In genomic region chr7:25071979-25072715, GRCm38 (mm10) we compare ENCODE assay signal across 8 mouse cellular contexts. TPM values are rescaled to one million over a fixed set of nuclear protein-coding genes. Genes with fewer than 3 reads are reported as not detected.
DNase-seq lines count a peak whose midpoint lies in the region; ATAC-seq and TF ChIP-seq lines count a peak whose summit lies in the region.

Grik5 (minus strand) TSS chr7:25072346.
Zfp574 (plus strand) TSS chr7:25072567.

- H3K4me3 ChIP-seq in liver, adult 2 months (ENCODE audit: insufficient read depth, low read depth, low read length), result peak within 1 kb of the TSS; percentile 56
- peak within 1 kb of the TSS; percentile 10 for H3K4me3 ChIP-seq in bone marrow, adult 2 months (replicated peaks; ENCODE audit: control insufficient read depth, low read depth, low read length)
- peak within 1 kb of the TSS; percentile 83 for H3K4me3 ChIP-seq in forebrain, embryonic 15.5 days
- peak within 1 kb of the TSS; percentile 69 for H3K4me3 ChIP-seq in midbrain, embryonic 13.5 days (replicated peaks)

- H3K4me2 ChIP-seq in forebrain, embryonic 15.5 days (replicated peaks), result peak within 1 kb of the TSS; percentile 93
- H3K4me2 ChIP-seq in midbrain, embryonic 13.5 days (replicated peaks), result peak within 1 kb of the TSS; percentile 77

- 27% methylated on average over 26 of the region's 28 CpGs for WGBS in liver, adult 2 months
- 5% methylated on average over 27 of the region's 28 CpGs for WGBS in bone marrow, adult 2 months
- under 1% methylated on average over 23 of the region's 28 CpGs for WGBS in forebrain, embryonic 15.5 days
- WGBS in midbrain, embryonic 13.5 days, result 2% methylated on average over 27 of the region's 28 CpGs

- H3K9ac ChIP-seq in liver, adult 2 months (ENCODE audit: low read depth, low read length), result peak within 1 kb of the TSS; percentile 57
- peak within 1 kb of the TSS; percentile 96 for H3K9ac ChIP-seq in forebrain, embryonic 15.5 days (replicated peaks)
- H3K9ac ChIP-seq in midbrain, embryonic 13.5 days (replicated peaks), result peak within 1 kb of the TSS; percentile 96

- H3K27me3 ChIP-seq in liver, adult 2 months (ENCODE audit: control insufficient read depth, insufficient read depth, low read length), result 0 out of 2 replicates have a peak, but pooled peaks cover 3% of the 10 kb centered on the region
- no peaks in the 10 kb centered on the region for H3K27me3 ChIP-seq in forebrain, embryonic 15.5 days
- no peaks in the 10 kb centered on the region for H3K27me3 ChIP-seq in midbrain, embryonic 13.5 days

- H3K27ac ChIP-seq in liver, adult 2 months (replicated peaks; ENCODE audit: insufficient read depth, low read depth, low read length), result no peak within 1 kb of the TSS
- H3K27ac ChIP-seq in bone marrow, adult 2 months (ENCODE audit: control insufficient read depth, insufficient read depth, low read depth, low read length, poor library complexity), result no peak within 1 kb of the TSS
- H3K27ac ChIP-seq in forebrain, embryonic 15.5 days (replicated peaks), result peak within 1 kb of the TSS; percentile 92
- H3K27ac ChIP-seq in midbrain, embryonic 13.5 days, result peak within 1 kb of the TSS; percentile 96

- no peak for TF ChIP-seq POLR2A in liver, adult 2 months (IDR thresholded peaks at IDR 0.05; ENCODE audit: extremely low read depth, insufficient read depth, low read length)
- TF ChIP-seq POLR2A in bone marrow, adult 2 months (IDR thresholded peaks at IDR 0.05; ENCODE audit: borderline replicate concordance, control insufficient read depth, low read depth, low read length), result no peak

- no peak for ATAC-seq in forebrain, embryonic 15.5 days (replicated peaks)
- no peak for ATAC-seq in midbrain, embryonic 13.5 days
- no peak for ATAC-seq in megakaryocyte progenitor cell, adult 5-6 weeks (replicated peaks; ENCODE audit: poor library complexity)
- ATAC-seq in CD4-positive, CD25-positive, alpha-beta regulatory T cell, adult 4 months, result no peak

- H3K4me1 ChIP-seq in liver, adult 2 months (ENCODE audit: control insufficient read depth, insufficient read depth, low read length), result peaks cover 7% of the 10 kb centered on the region
- no peaks in the 10 kb centered on the region for H3K4me1 ChIP-seq in bone marrow, adult 2 months (ENCODE audit: control insufficient read depth, insufficient read depth, low read length)
- peaks cover 67% of the 10 kb centered on the region for H3K4me1 ChIP-seq in forebrain, embryonic 15.5 days
- H3K4me1 ChIP-seq in midbrain, embryonic 13.5 days (replicated peaks), result peaks cover 69% of the 10 kb centered on the region

- no peaks in the 10 kb centered on the region for H3K9me3 ChIP-seq in forebrain, embryonic 15.5 days
- no peaks in the 10 kb centered on the region for H3K9me3 ChIP-seq in midbrain, embryonic 13.5 days

- H3K79me2 ChIP-seq in liver, adult 2 months (ENCODE audit: control insufficient read depth, insufficient read depth, low read length), result 0 out of 2 replicates have a peak, but pooled peaks cover under 1% of the 10 kb centered on the region

- no peak for TF ChIP-seq CTCF in liver, adult 2 months (IDR thresholded peaks at IDR 0.05; ENCODE audit: low read depth, low read length)
- TF ChIP-seq CTCF in bone marrow, adult 2 months (IDR thresholded peaks at IDR 0.05; ENCODE audit: control insufficient read depth, insufficient read depth, low read length), result no peak

- no peak for DNase-seq in liver, adult 2 months (ENCODE audit: extremely low read depth, low read depth, low spot score)
- no peak for DNase-seq in liver
- no peak for DNase-seq in layer of hippocampus, postnatal 25 days (ENCODE audit: extremely low spot score in 1 of 2, low spot score in 1 of 2)

- no peaks in the 10 kb centered on the region for H3K36me3 ChIP-seq in liver, adult 2 months (ENCODE audit: control insufficient read depth, insufficient read depth, low read length)
- H3K36me3 ChIP-seq in forebrain, embryonic 15.5 days, result peaks cover 12% of the 10 kb centered on the region
- peaks cover 14% of the 10 kb centered on the region for H3K36me3 ChIP-seq in midbrain, embryonic 13.5 days

RNA-seq across cellular contexts. Expression of gene Grik5, which starts in this region (rescaled TPM):
- total RNA-seq in liver, adult 2 months (2014; rRNA removed), result 2.3 and 2.4 TPM in 2 replicates
- polyA plus RNA-seq in liver, adult 2 months (2012; rRNA removed), result 10.2 and 14.0 TPM in 2 replicates
- 7.3 and 9.7 TPM in 2 replicates for polyA plus RNA-seq in bone marrow, adult 2 months (2011; ENCODE audit: insufficient read depth, insufficient read length, low replicate concordance, missing spikeins)
- 15.9 and 17.1 TPM in 2 replicates for polyA plus RNA-seq in forebrain, embryonic 15.5 days (2015; fragmentation: Nextera tagmentation; extraction: Ambion mirVana)
- total RNA-seq in layer of hippocampus, postnatal 25 days (2021), result 100 to 1,000 TPM; 225 to 267 TPM
- 14.0 and 19.4 TPM in 2 replicates for polyA plus RNA-seq in midbrain, embryonic 13.5 days (2015; fragmentation: Nextera tagmentation; extraction: Ambion mirVana)
- total RNA-seq in megakaryocyte progenitor cell, adult 5-6 weeks (2015), result 3.1 and 5.6 TPM in 2 replicates
- total RNA-seq in megakaryocyte progenitor cell, adult 5-6 weeks (2017), result 3.4 and 3.9 TPM in 2 replicates
- 1 to 10 TPM; 4.1 to 4.5 TPM for polyA plus RNA-seq in CD4-positive, CD25-positive, alpha-beta regulatory T cell, adult 4 months (2017; shearing (Covaris generic))

RNA-seq across cellular contexts. Expression of gene Zfp574, which starts in this region (rescaled TPM):
- total RNA-seq in liver, adult 2 months (2014; rRNA removed), result 2.3 and 3.1 TPM in 2 replicates
- 16.7 and 17.2 TPM in 2 replicates for polyA plus RNA-seq in liver, adult 2 months (2012; rRNA removed)
- polyA plus RNA-seq in bone marrow, adult 2 months (2011; ENCODE audit: insufficient read depth, insufficient read length, low replicate concordance, missing spikeins), result 8.1 and 11.3 TPM in 2 replicates
- 35.8 and 40.8 TPM in 2 replicates for polyA plus RNA-seq in forebrain, embryonic 15.5 days (2015; fragmentation: Nextera tagmentation; extraction: Ambion mirVana)
- 10 to 100 TPM; 29.2 to 29.6 TPM for total RNA-seq in layer of hippocampus, postnatal 25 days (2021)
- 36.1 and 36.4 TPM in 2 replicates for polyA plus RNA-seq in midbrain, embryonic 13.5 days (2015; fragmentation: Nextera tagmentation; extraction: Ambion mirVana)
- 6.2 and 7.6 TPM in 2 replicates for total RNA-seq in megakaryocyte progenitor cell, adult 5-6 weeks (2015)
- 4.5 and 4.8 TPM in 2 replicates for total RNA-seq in megakaryocyte progenitor cell, adult 5-6 weeks (2017)
- polyA plus RNA-seq in CD4-positive, CD25-positive, alpha-beta regulatory T cell, adult 4 months (2017; shearing (Covaris generic)), result 10 to 100 TPM; 11.3 to 15.1 TPM

Comparison
In these comparisons a context has a peak if more than half of its experiments do, and no peak if none do; other contexts are left out.
1. RNA of gene Grik5 (total RNA-seq): 225 to 267 TPM in layer of hippocampus, postnatal 25 days; 3.1 to 5.6 TPM in megakaryocyte progenitor cell, adult 5-6 weeks and 2.3 to 2.4 TPM in liver, adult 2 months; every median in the first group is over 10 times any median in the second.
2. H3K27ac ChIP-seq: peak in forebrain, embryonic 15.5 days (single experiment) and midbrain, embryonic 13.5 days (single experiment); none in liver, adult 2 months (single experiment) and bone marrow, adult 2 months (single experiment).
3. H3K4me3 ChIP-seq: peak in every context shown above with its lines; median percentile 83 in forebrain, embryonic 15.5 days; 69 in midbrain, embryonic 13.5 days; 56 in liver, adult 2 months; 10 in bone marrow, adult 2 months.
4. Peak in every context shown above with its lines, with median percentiles within 50 percentile points of each other: H3K9ac ChIP-seq.